Mouse (Mus musculus) cerebellum, adult 8-10 months (tissue): ENCODE measurements at regions not wholly inside any gene's neighbourhood (a gene's known extent, or its start where the extent isn't known, plus 50 kb on each side); places are given as distances from the start of the nearest gene placed in this dataset.

ENCODE experiments used
- DNase-seq: peaks from one replicate; pipeline ENCODE4 v3.0.0; 2022

- no peak for DNase-seq
Measured at GRCm38 (mm10) chr2:80998296-80998695, 381.3 kb downstream of the Nup35 start.

- DNase-seq: no peak
Measured at GRCm38 (mm10) chr2:81007071-81007470, 390.0 kb downstream of the Nup35 start.

GRCm38 (mm10) chr2:81023620-81024019 lies 406.6 kb downstream of the Nup35 start:
- no peak for DNase-seq
